Mouse (Mus musculus) midbrain, embryonic 11.5 days (tissue): ENCODE results near the gene Bst2. TPM values are rescaled to one million over a fixed set of nuclear protein-coding genes. Genes with fewer than 3 reads are reported as not detected.

Experiments used
- ATAC-seq: fragments of 200-750 bp; cut with Nextera tagmentation; 2 replicates; pipeline ENCODE4 v1.8.0; 2017; ENCODE audit warnings: moderate TSS enrichment, moderate library complexity; ENCODE audit not compliant: low FRiP score
- DNase-seq: peaks from one replicate; pipeline ENCODE4 v3.0.0; 2015; ENCODE audit warnings: low spot score; ENCODE audit errors: missing footprints
- H3K27ac ChIP-seq: fragments of 300-500 bp; sonication (generic); 2 replicates; pipeline ENCODE4 v1.5.1; 2014; ENCODE audit warnings: low read depth, low read length
- H3K27me3 ChIP-seq: fragments of 300-500 bp; sonication (generic); 2 replicates; pipeline ENCODE4 v1.6.1; 2014; ENCODE audit warnings: mild to moderate bottlenecking, low read length, moderate library complexity, mixed read lengths; ENCODE audit not compliant: control insufficient read depth, insufficient read depth
- H3K36me3 ChIP-seq: fragments of 300-500 bp; sonication (generic); 2 replicates; pipeline ENCODE4 v1.6.1; 2014; ENCODE audit warnings: mild to moderate bottlenecking, low read length, moderate library complexity, mixed read lengths; ENCODE audit not compliant: control insufficient read depth, insufficient read depth
- H3K4me1 ChIP-seq: fragments of 300-500 bp; sonication (generic); 2 replicates; pipeline ENCODE4 v1.6.1; 2014; ENCODE audit warnings: low read length; ENCODE audit not compliant: control insufficient read depth, insufficient read depth
- H3K4me2 ChIP-seq: fragments of 300-500 bp; sonication (generic); 2 replicates; pipeline ENCODE4 v1.6.1; 2014; ENCODE audit warnings: mild to moderate bottlenecking, moderate library complexity
- H3K4me3 ChIP-seq: fragments of 300-500 bp; sonication (generic); 2 replicates; pipeline ENCODE4 v1.5.1; 2014; ENCODE audit warnings: low read depth, low read length
- H3K9ac ChIP-seq: fragments of 300-500 bp; sonication (generic); 2 replicates; pipeline ENCODE4 v1.6.1; 2014; ENCODE audit warnings: low read length
- H3K9me3 ChIP-seq: fragments of 300-500 bp; sonication (generic); 2 replicates; pipeline ENCODE4 v1.6.1; 2016; ENCODE audit warnings: low read length; ENCODE audit not compliant: control insufficient read depth
- WGBS: fragments of 180-500 bp; shearing (Covaris S2); extraction: QIAGEN DNeasy Blood & Tissue Kit; methylation state at CpG from one replicate; pipeline ENCODE4 v1.1.7; 2014; 5-methylcytosine and 5-hydroxymethylcytosine counted together
- polyA plus RNA-seq: library from polyadenylated mRNA; unstranded; fragments of >200 nt; fragmentation: Nextera tagmentation; extraction: Ambion mirVana; gene quantifications from 2 replicates; pipeline ENCODE4 v1.2.1, GENCODE M21; 2014

The Bst2 gene
- polyA plus RNA-seq, 1 experiment from 2014 or later: 5.0 TPM

DNA sequence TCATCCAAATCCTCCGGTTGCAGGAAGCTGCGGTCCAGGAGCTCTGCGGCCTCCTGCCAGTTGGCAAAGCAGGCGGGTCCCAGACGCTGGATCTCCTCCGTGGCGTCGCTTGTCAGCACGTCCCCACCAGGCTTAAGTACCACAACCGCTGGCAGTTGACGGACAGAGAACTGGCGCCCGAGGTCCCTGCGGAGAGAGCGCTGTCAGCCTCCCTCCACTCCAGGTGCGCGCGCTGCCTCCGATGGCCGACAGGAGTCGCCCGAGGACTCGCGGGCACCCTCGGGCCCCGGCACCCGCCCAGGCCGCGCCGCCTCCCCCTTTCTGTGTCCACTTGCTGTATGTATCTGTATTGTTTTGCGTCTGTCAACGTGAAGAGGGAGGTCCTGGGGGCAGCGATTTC, 25.5 kb upstream of the Bst2 start:
- Histone ChIP-seq H3K27me3 (peaks cover 53% of the 10 kb centered on the region), H3K27ac (no peak overlapping the region), H3K4me2 (peak overlapping the region; percentile 34), H3K4me3 (no peak overlapping the region), H3K9me3 (peaks cover 5% of the 10 kb centered on the region), H3K9ac (no peak overlapping the region), H3K4me1 (no peaks in the 10 kb centered on the region), H3K36me3 (no peaks in the 10 kb centered on the region)
- peak; percentile 95 for DNase-seq
- whole genome bisulfite sequencing: under 1% methylated on average over 33 of the region's 33 CpGs
- ATAC-seq: peak; percentile 59

DNA sequence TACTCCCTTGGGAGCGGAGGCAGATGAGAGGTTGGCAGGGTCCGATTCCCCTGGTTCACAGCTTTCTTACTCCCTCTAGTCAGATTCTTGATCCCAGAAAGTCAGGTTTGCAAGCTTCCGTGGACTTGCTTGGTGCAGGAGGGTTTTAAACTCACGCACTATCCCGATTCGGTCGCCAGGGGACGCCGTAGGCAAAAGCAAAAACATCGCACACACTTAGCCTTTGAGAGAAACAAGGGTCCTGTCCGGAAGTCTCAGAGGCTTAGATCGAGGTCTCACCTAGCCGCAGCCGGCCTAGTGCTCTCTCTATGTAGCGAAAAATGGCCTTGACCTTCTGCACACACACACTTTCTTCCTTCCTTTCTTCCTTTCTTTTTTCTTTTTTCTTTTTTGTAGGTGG, 24.1 kb upstream of the Bst2 start:
- Histone ChIP-seq H3K27me3 (peaks cover 65% of the 10 kb centered on the region), H3K4me1 (no peaks in the 10 kb centered on the region), H3K36me3 (no peaks in the 10 kb centered on the region), H3K4me3 (no peak overlapping the region), H3K27ac (no peak overlapping the region), H3K9me3 (peaks cover 5% of the 10 kb centered on the region), H3K9ac (no peak overlapping the region), H3K4me2 (no peak overlapping the region)
- DNase-seq (peak; percentile 97), ATAC-seq (0 out of 2 replicates have a peak, but pooled peaks have one; percentile 20)
- WGBS: 4% methylated on average over 15 of the region's 15 CpGs

DNA sequence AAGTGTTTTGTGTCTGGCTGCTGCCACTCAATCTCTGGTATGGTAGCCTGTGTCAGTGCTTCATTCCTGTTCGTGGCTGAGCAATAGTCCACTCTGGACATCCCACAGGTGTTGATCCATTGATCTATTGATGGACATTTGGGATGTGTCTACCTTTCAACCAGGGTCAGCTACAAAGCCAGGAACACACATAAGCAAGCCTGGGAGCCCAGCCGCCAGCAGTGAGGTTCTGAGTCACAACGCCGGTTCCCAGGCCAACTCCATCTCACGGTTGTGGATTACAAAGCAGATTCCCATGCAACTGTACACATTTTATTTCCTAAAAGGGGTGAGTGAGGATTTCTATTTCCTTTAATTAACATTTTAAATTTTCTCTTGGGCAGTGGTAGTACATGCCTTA, 23.5 kb upstream of the Bst2 start:
- Histone ChIP-seq H3K27me3 (peaks cover 67% of the 10 kb centered on the region), H3K4me1 (no peaks in the 10 kb centered on the region), H3K27ac (no peak overlapping the region), H3K9me3 (peaks cover 5% of the 10 kb centered on the region), H3K9ac (no peak overlapping the region), H3K4me3 (no peak overlapping the region), H3K4me2 (no peak overlapping the region), H3K36me3 (no peaks in the 10 kb centered on the region)
- ATAC-seq (no peak), DNase-seq (no peak)
- 82% methylated on average over 5 of the region's 5 CpGs for WGBS

DNA sequence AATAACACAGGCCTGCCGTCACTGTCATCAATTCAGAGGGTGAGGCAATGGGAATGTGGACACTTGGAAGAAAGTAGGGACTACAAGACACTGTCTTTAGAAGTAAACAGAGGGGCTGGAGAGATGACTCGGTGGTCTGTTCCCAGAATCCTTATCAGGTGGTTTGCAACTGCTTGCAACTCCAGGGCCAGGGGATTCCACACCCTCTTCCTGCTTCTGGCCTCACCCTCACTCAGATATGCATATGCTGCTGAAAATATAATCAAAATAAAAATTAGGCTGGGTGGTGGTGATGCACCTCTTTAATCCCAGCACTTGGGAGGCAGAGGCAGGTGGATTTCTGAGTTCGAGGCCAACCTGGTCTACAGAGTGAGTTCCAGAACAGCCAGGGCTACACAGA, 22.8 kb upstream of the Bst2 start:
- DNase-seq (no peak), ATAC-seq (no peak)
- no peaks in the 10 kb centered on the region for H3K4me1 ChIP-seq
- H3K9ac ChIP-seq: no peak overlapping the region
- no peak overlapping the region for H3K4me2 ChIP-seq
- H3K36me3 ChIP-seq: no peaks in the 10 kb centered on the region
- peaks cover 69% of the 10 kb centered on the region for H3K27me3 ChIP-seq
- H3K27ac ChIP-seq: no peak overlapping the region
- WGBS: 78% methylated on average over 3 of the region's 3 CpGs
- no peak overlapping the region for H3K4me3 ChIP-seq
- H3K9me3 ChIP-seq: peaks cover 5% of the 10 kb centered on the region

GRCm38 (mm10) chr8:71558958-71559690, 21.9 kb upstream of the Bst2 start:
- Histone ChIP-seq H3K4me1 (no peaks in the 10 kb centered on the region), H3K9me3 (peaks cover 2% of the 10 kb centered on the region), H3K4me2 (peak overlapping the region; percentile 41), H3K36me3 (no peaks in the 10 kb centered on the region), H3K27me3 (peaks cover 69% of the 10 kb centered on the region), H3K27ac (no peak overlapping the region), H3K9ac (no peak overlapping the region), H3K4me3 (peak overlapping the region; percentile 19)
- WGBS: 1% methylated on average over 24 of the region's 24 CpGs
- ATAC-seq: peak; percentile 53
- peak; percentile 88 for DNase-seq

DNA sequence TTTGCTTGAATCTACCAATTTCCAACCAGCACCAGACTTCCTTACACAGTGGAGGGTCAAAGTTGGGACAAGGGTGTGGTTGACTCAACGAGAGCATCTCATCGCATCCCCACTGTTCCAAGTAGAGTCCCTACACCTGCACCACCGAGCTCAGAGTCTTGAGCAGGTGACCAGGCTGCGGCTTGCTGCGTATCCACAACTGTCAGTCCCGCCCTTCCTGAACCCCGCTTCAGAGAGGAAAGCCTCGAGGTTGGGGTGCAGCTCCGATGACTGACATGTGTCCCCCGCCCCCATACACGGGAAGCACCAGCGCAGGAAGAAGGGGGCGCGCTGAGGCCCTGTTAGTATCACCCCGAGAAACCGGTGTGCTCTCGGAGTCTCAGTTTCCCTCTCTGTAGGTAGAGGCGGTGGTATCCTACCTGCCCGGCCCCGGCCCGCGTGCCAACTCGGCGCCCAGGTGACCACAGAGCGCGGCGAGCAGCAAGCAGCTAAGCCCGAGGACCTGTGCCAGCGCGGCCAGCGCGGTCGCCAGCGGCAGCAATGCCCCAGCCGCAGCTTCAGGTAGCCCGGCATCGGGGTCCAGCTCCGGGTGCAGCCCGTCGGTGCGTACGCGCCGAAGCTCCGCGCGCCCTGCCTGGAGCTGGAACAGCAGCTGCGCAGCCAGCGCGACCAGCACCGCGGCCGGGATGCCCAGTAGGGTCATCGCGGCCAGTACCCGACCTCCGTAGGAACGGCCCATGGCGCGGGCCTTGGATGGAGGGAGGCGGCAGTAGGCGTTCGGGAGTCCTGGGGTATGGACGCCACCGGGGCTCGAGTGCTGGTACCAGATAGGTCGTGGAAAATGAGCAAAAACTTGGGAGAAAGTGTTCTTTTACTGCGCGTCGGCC, 21.1 kb upstream of the Bst2 start, which contains the start of gene Tmem221:
Gene Tmem221 (minus strand): TSS at position 801 of the 887 bp plus-strand sequence.
- Histone ChIP-seq H3K27me3 (peaks cover 69% of the 10 kb centered on the region), H3K27ac (no peak within 1 kb of the TSS), H3K4me3 (peak within 1 kb of the TSS; percentile 19), H3K4me1 (no peaks in the 10 kb centered on the region), H3K9me3 (no peaks in the 10 kb centered on the region), H3K4me2 (peak within 1 kb of the TSS; percentile 41), H3K36me3 (no peaks in the 10 kb centered on the region), H3K9ac (no peak within 1 kb of the TSS)
- ATAC-seq: peak; percentile 6; the same call in 1 of the 2 replicates
- 4% methylated on average over 70 of the region's 70 CpGs for WGBS
- peak; percentile 83 for DNase-seq

DNA sequence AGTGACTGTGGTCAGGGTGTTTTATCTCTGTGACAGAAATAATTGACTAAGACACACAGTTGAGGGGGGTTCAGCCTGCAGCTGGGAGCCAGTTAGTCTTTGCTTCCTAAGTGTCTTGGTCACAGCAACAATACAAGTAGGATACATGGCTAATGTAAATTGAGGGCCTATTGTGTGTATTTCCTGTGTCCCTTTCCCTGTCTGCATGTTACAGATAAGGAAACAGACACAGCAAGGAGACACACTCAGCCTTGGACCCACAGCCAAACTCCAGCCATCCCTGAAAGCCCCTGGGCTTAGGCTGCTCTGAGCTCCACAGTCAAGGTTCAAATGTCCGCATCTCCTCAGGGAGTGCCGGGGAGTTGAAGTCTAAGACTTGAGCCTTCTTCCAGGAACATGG, 17.4 kb upstream of the Bst2 start:
- peaks cover 35% of the 10 kb centered on the region for H3K27me3 ChIP-seq
- H3K9me3 ChIP-seq: no peaks in the 10 kb centered on the region
- no peak overlapping the region for H3K4me3 ChIP-seq
- H3K27ac ChIP-seq: no peak overlapping the region
- H3K9ac ChIP-seq: no peak overlapping the region
- no peak for ATAC-seq
- no peaks in the 10 kb centered on the region for H3K4me1 ChIP-seq
- no peak for DNase-seq
- H3K36me3 ChIP-seq: no peaks in the 10 kb centered on the region
- WGBS: 90% methylated on average over 2 of the region's 2 CpGs
- H3K4me2 ChIP-seq: no peak overlapping the region

- H3K27me3 ChIP-seq: peaks cover 29% of the 10 kb centered on the region
- H3K27ac ChIP-seq: no peak overlapping the region
- DNase-seq: no peak
- WGBS: 73% methylated on average over 6 of the region's 6 CpGs
- no peak overlapping the region for H3K9ac ChIP-seq
- no peak overlapping the region for H3K4me2 ChIP-seq
- no peak for ATAC-seq
- H3K4me1 ChIP-seq: no peaks in the 10 kb centered on the region
- H3K4me3 ChIP-seq: no peak overlapping the region
- H3K36me3 ChIP-seq: no peaks in the 10 kb centered on the region
- H3K9me3 ChIP-seq: no peaks in the 10 kb centered on the region
Observed at GRCm38 (mm10) chr8:71554001-71554400, 16.7 kb upstream of the Bst2 start.

- DNase-seq: no peak
- WGBS: 74% methylated on average over 6 of the region's 6 CpGs
Observed at GRCm38 (mm10) chr8:71552770-71553169, 15.5 kb upstream of the Bst2 start.

More at GRCm38 (mm10) chr8:71552770-71553169, 15.5 kb upstream of the Bst2 start:
- H3K4me1 ChIP-seq: no peaks in the 10 kb centered on the region
- 0 out of 2 replicates have a peak, but pooled peaks cover 3% of the 10 kb centered on the region for H3K36me3 ChIP-seq
- H3K27ac ChIP-seq: no peak overlapping the region
- H3K27me3 ChIP-seq: peaks cover 17% of the 10 kb centered on the region
- H3K4me3 ChIP-seq: no peak overlapping the region
- H3K4me2 ChIP-seq: no peak overlapping the region
- no peak for ATAC-seq
- H3K9me3 ChIP-seq: no peaks in the 10 kb centered on the region
- no peak overlapping the region for H3K9ac ChIP-seq
